Mouse (Mus musculus) hindbrain, embryonic 14.5 days (tissue): Measurements from ENCODE around the gene Arpp21. TPM values are rescaled to one million over a fixed set of nuclear protein-coding genes. Genes with fewer than 3 reads are reported as not detected.

Source experiments
- ATAC-seq: fragments of 200-750 bp; cut with Nextera tagmentation; 2 replicates; pipeline ENCODE4 v1.8.0; 2017; ENCODE audit warnings: moderate number of reproducible peaks, mild to moderate bottlenecking, moderate TSS enrichment, moderate library complexity; ENCODE audit not compliant: low FRiP score
- DNase-seq: peaks from one replicate; pipeline ENCODE4 v3.0.0-alpha.2; 2015; ENCODE audit warnings: low spot score
- H3K27ac ChIP-seq: fragments of 300-500 bp; sonication (generic); 2 replicates; pipeline ENCODE4 v1.5.1; 2014; ENCODE audit warnings: mild to moderate bottlenecking, moderate library complexity
- H3K27me3 ChIP-seq: fragments of 300-500 bp; sonication (generic); 2 replicates; pipeline ENCODE4 v1.6.1; 2014; ENCODE audit warnings: mild to moderate bottlenecking, low read length, mixed read lengths; ENCODE audit not compliant: control insufficient read depth, insufficient read depth
- H3K36me3 ChIP-seq: fragments of 300-500 bp; sonication (generic); replicated peaks from 2 replicates; pipeline ENCODE4 v1.6.1; 2014; ENCODE audit not compliant: control insufficient read depth, insufficient read depth
- H3K4me1 ChIP-seq: fragments of 300-500 bp; sonication (generic); replicated peaks from 2 replicates; pipeline ENCODE4 v1.6.1; 2014; ENCODE audit warnings: antibody characterized with exemption, low read length, mixed read lengths; ENCODE audit not compliant: control insufficient read depth, insufficient read depth
- H3K4me2 ChIP-seq: fragments of 300-500 bp; sonication (generic); replicated peaks from 2 replicates; pipeline ENCODE4 v1.6.1; 2014; ENCODE audit warnings: mild to moderate bottlenecking, moderate library complexity
- H3K4me3 ChIP-seq: fragments of 300-500 bp; sonication (generic); replicated peaks from 2 replicates; pipeline ENCODE4 v1.5.1; 2014; ENCODE audit warnings: mild to moderate bottlenecking, low read length
- H3K9ac ChIP-seq: fragments of 300-500 bp; sonication (generic); 2 replicates; pipeline ENCODE4 v1.6.1; 2014
- H3K9me3 ChIP-seq: fragments of 300-500 bp; sonication (generic); 2 replicates; pipeline ENCODE4 v1.6.1; 2016; ENCODE audit warnings: low read length; ENCODE audit not compliant: control insufficient read depth
- WGBS: fragments of 180-500 bp; shearing (Covaris S2); extraction: QIAGEN DNeasy Blood & Tissue Kit; methylation state at CpG from one replicate; pipeline ENCODE4 v1.1.7; 2014; 5-methylcytosine and 5-hydroxymethylcytosine counted together
- polyA plus RNA-seq: library from polyadenylated mRNA; unstranded; fragments of >200 nt; fragmentation: Nextera tagmentation; extraction: Ambion mirVana; gene quantifications from 2 replicates; pipeline ENCODE4 v1.2.1, GENCODE M21; 2014

Gene Arpp21
- polyA plus RNA-seq, 1 experiment from 2014 or later = 40.8 TPM

- ATAC-seq (no peak), DNase-seq (no peak)
- Histone ChIP-seq H3K27me3 (peaks cover 6% of the 10 kb centered on the region; the same call in 1 of the 2 replicates), H3K27ac (peak overlapping the region; percentile 98), H3K9me3 (no peaks in the 10 kb centered on the region), H3K4me3 (peak overlapping the region; percentile 63), H3K4me1 (no peaks in the 10 kb centered on the region; the same call in 1 of the 2 replicates), H3K9ac (peak overlapping the region; percentile 98), H3K36me3 (no peaks in the 10 kb centered on the region), H3K4me2 (peak overlapping the region; percentile 88)
- 53% methylated on average over 6 of the region's 6 CpGs for WGBS
Measured at GRCm38 (mm10) chr9:112233378-112233777, 2.4 kb downstream of the Arpp21 start.

GRCm38 (mm10) chr9:112231935-112232575 lies 3.7 kb downstream of the Arpp21 start:
- peak overlapping the region; percentile 98 for H3K9ac ChIP-seq
- peak overlapping the region; percentile 88 for H3K4me2 ChIP-seq
- H3K4me3 ChIP-seq = peak overlapping the region; percentile 63
- DNase-seq (no peak), ATAC-seq (no peak)
- H3K27me3 ChIP-seq = peaks cover 2% of the 10 kb centered on the region; the same call in 1 of the 2 replicates
- peak overlapping the region; percentile 98 for H3K27ac ChIP-seq
- H3K4me1 ChIP-seq = no peaks in the 10 kb centered on the region; the same call in 1 of the 2 replicates
- WGBS = 53% methylated on average over 8 of the region's 8 CpGs
- H3K36me3 ChIP-seq = no peaks in the 10 kb centered on the region
- no peaks in the 10 kb centered on the region for H3K9me3 ChIP-seq

GRCm38 (mm10) chr9:112231383-112231782 lies 4.4 kb downstream of the Arpp21 start:
- peak overlapping the region; percentile 63 for H3K4me3 ChIP-seq
- no peaks in the 10 kb centered on the region for H3K9me3 ChIP-seq
- ATAC-seq = no peak
- 74% methylated on average over 5 of the region's 5 CpGs for WGBS
- H3K36me3 ChIP-seq = no peaks in the 10 kb centered on the region
- H3K4me1 ChIP-seq = no peaks in the 10 kb centered on the region
- peak overlapping the region; percentile 98 for H3K27ac ChIP-seq
- no peak for DNase-seq
- H3K4me2 ChIP-seq = peak overlapping the region; percentile 88
- peak overlapping the region; percentile 98 for H3K9ac ChIP-seq
- peaks cover 2% of the 10 kb centered on the region; the same call in 1 of the 2 replicates for H3K27me3 ChIP-seq

- Histone ChIP-seq H3K4me3 (peak overlapping the region; percentile 63), H3K9me3 (no peaks in the 10 kb centered on the region), H3K27ac (peak overlapping the region; percentile 98), H3K27me3 (peaks cover 2% of the 10 kb centered on the region; the same call in 1 of the 2 replicates), H3K36me3 (no peaks in the 10 kb centered on the region), H3K9ac (peak overlapping the region; percentile 98), H3K4me1 (no peaks in the 10 kb centered on the region), H3K4me2 (peak overlapping the region; percentile 88)
- DNase-seq (no peak), ATAC-seq (no peak)
- WGBS = 78% methylated on average over 4 of the region's 4 CpGs
Measured at GRCm38 (mm10) chr9:112230716-112231361, 4.9 kb downstream of the Arpp21 start.

GRCm38 (mm10) chr9:112228470-112228869 lies 7.3 kb downstream of the Arpp21 start:
- DNase-seq (no peak), ATAC-seq (no peak)

GRCm38 (mm10) chr9:112227174-112227573 lies 8.6 kb downstream of the Arpp21 start:
- no peak overlapping the region for H3K9ac ChIP-seq
- H3K4me1 ChIP-seq = no peaks in the 10 kb centered on the region
- DNase-seq = no peak
- no peak overlapping the region for H3K27ac ChIP-seq
- H3K4me3 ChIP-seq = no peak overlapping the region
- no peaks in the 10 kb centered on the region for H3K27me3 ChIP-seq
- no peak for ATAC-seq
- H3K9me3 ChIP-seq = no peaks in the 10 kb centered on the region
- H3K4me2 ChIP-seq = 0 out of 2 replicates have a peak overlapping the region, but pooled peaks have one; percentile 15
- H3K36me3 ChIP-seq = no peaks in the 10 kb centered on the region
- 72% methylated on average over 13 of the region's 13 CpGs for WGBS

More at GRCm38 (mm10) chr9:112228470-112228869, 7.3 kb downstream of the Arpp21 start:
- Histone ChIP-seq H3K9me3 (no peaks in the 10 kb centered on the region), H3K27me3 (no peaks in the 10 kb centered on the region), H3K4me2 (peak overlapping the region; percentile 30), H3K36me3 (no peaks in the 10 kb centered on the region), H3K9ac (no peak overlapping the region), H3K27ac (0 out of 2 replicates have a peak overlapping the region, but pooled peaks have one; percentile 20), H3K4me3 (0 out of 2 replicates have a peak overlapping the region, but pooled peaks have one; percentile 9), H3K4me1 (no peaks in the 10 kb centered on the region)
- 81% methylated on average over 3 of the region's 3 CpGs for WGBS

GRCm38 (mm10) chr9:112226511-112226910 lies 9.2 kb downstream of the Arpp21 start:
- Histone ChIP-seq H3K9ac (no peak overlapping the region), H3K4me3 (no peak overlapping the region), H3K4me1 (no peaks in the 10 kb centered on the region), H3K36me3 (no peaks in the 10 kb centered on the region; the same call in 1 of the 2 replicates), H3K27me3 (no peaks in the 10 kb centered on the region), H3K27ac (no peak overlapping the region), H3K4me2 (no peak overlapping the region), H3K9me3 (no peaks in the 10 kb centered on the region)
- DNase-seq (no peak), ATAC-seq (no peak)
- WGBS = 59% methylated on average over 1 of the region's 1 CpGs

- Histone ChIP-seq H3K36me3 (no peaks in the 10 kb centered on the region; the same call in 1 of the 2 replicates), H3K27me3 (no peaks in the 10 kb centered on the region), H3K4me3 (no peak overlapping the region), H3K27ac (no peak overlapping the region), H3K9ac (no peak overlapping the region), H3K9me3 (no peaks in the 10 kb centered on the region), H3K4me1 (no peaks in the 10 kb centered on the region), H3K4me2 (no peak overlapping the region)
- ATAC-seq (no peak), DNase-seq (no peak)
- 68% methylated on average over 2 of the region's 2 CpGs for WGBS
Measured at GRCm38 (mm10) chr9:112225046-112225445, 10.7 kb downstream of the Arpp21 start.

- ATAC-seq (no peak), DNase-seq (no peak)
- H3K27me3 ChIP-seq = no peaks in the 10 kb centered on the region
- H3K36me3 ChIP-seq = peaks cover 5% of the 10 kb centered on the region; the same call in 1 of the 2 replicates
- no peaks in the 10 kb centered on the region for H3K9me3 ChIP-seq
- WGBS = 78% methylated on average over 8 of the region's 8 CpGs
- H3K9ac ChIP-seq = no peak overlapping the region
- no peak overlapping the region for H3K27ac ChIP-seq
- no peak overlapping the region for H3K4me2 ChIP-seq
- H3K4me1 ChIP-seq = no peaks in the 10 kb centered on the region
- H3K4me3 ChIP-seq = no peak overlapping the region
Measured at GRCm38 (mm10) chr9:112219372-112219771, 16.4 kb downstream of the Arpp21 start.
